Mouse (Mus musculus) heart, postnatal 0 days (tissue): ENCODE results near the gene Defb9. TPM values are rescaled to one million over a fixed set of nuclear protein-coding genes. Genes with fewer than 3 reads are reported as not detected.
"Not testable (repeated sequence)": the region's sequence is repeated elsewhere in the genome, so short reads cannot be mapped to it uniquely, and the experiment has no call there.

Experiments used
- ATAC-seq: fragments of 200-750 bp; cut with Nextera tagmentation; 2 replicates; pipeline ENCODE4 v1.8.0; 2017; ENCODE audit warnings: low read depth, moderate number of reproducible peaks, moderate library complexity; ENCODE audit not compliant: insufficient read depth
- DNase-seq: peaks from one replicate; pipeline ENCODE4 v3.0.0-alpha.2; 2016; ENCODE audit warnings: low spot score
- H3K27ac ChIP-seq: fragments of 300-500 bp; sonication (generic); 2 replicates; pipeline ENCODE4 v1.5.1; 2014; ENCODE audit warnings: low read depth, mild to moderate bottlenecking
- H3K27me3 ChIP-seq: fragments of 300-500 bp; sonication (generic); 2 replicates; pipeline ENCODE4 v1.6.1; 2014; ENCODE audit warnings: low read length, mixed read lengths; ENCODE audit not compliant: control insufficient read depth, insufficient read depth
- H3K36me3 ChIP-seq: fragments of 300-500 bp; sonication (generic); replicated peaks from 2 replicates; pipeline ENCODE4 v1.6.1; 2014; ENCODE audit warnings: low read length, mixed read lengths; ENCODE audit not compliant: control insufficient read depth, insufficient read depth
- H3K4me1 ChIP-seq: fragments of 300-500 bp; sonication (generic); 2 replicates; pipeline ENCODE4 v1.6.1; 2014; ENCODE audit warnings: antibody characterized with exemption; ENCODE audit not compliant: control insufficient read depth, insufficient read depth
- H3K4me2 ChIP-seq: fragments of 300-500 bp; sonication (generic); 2 replicates; pipeline ENCODE4 v1.6.1; 2014; ENCODE audit warnings: low read depth, mild to moderate bottlenecking, low read length, moderate library complexity
- H3K4me3 ChIP-seq: fragments of 300-500 bp; sonication (generic); 2 replicates; pipeline ENCODE4 v1.5.1; 2014; ENCODE audit warnings: low read depth, low read length
- H3K9ac ChIP-seq: fragments of 300-500 bp; sonication (generic); replicated peaks from 2 replicates; pipeline ENCODE4 v1.6.1; 2014; ENCODE audit warnings: low read depth, low read length, mixed read lengths
- H3K9me3 ChIP-seq: fragments of 300-500 bp; sonication (generic); replicated peaks from 2 replicates; pipeline ENCODE4 v1.6.1; 2016; ENCODE audit warnings: low read length; ENCODE audit not compliant: control insufficient read depth
- CTCF ChIP-seq: IDR thresholded peaks from 2 replicates; pipeline ENCODE4 v1.5.1; 2016; ENCODE audit warnings: antibody characterized with exemption, control low read depth, low read depth
- EP300 ChIP-seq: IDR thresholded peaks from 2 replicates; pipeline ENCODE4 v1.6.1; 2016; ENCODE audit warnings: antibody characterized with exemption, low read depth
- WGBS: fragments of 180-500 bp; shearing (Covaris S2); extraction: QIAGEN DNeasy Blood & Tissue Kit; methylation state at CpG from one replicate; pipeline ENCODE4 v1.1.7; 2014; 5-methylcytosine and 5-hydroxymethylcytosine counted together
- polyA plus RNA-seq: library from polyadenylated mRNA; unstranded; fragments of >200 nt; fragmentation: Nextera tagmentation; extraction: Ambion mirVana; gene quantifications from 2 replicates; pipeline ENCODE4 v1.2.1, GENCODE M21; 2015
- total RNA-seq: library from RNA; depleted of rRNA; stranded (reverse); fragments of >200 nt; gene quantifications from 2 replicates; pipeline ENCODE4 v1.2.3, GENCODE M21; 2014; ENCODE audit warnings: low replicate concordance; rRNA removed

The Defb9 gene
- not detected in 2 replicates for total RNA-seq
- polyA plus RNA-seq, result not detected in 2 replicates

- not testable (repeated sequence) for H3K36me3 ChIP-seq, H3K4me3 ChIP-seq, H3K9ac ChIP-seq, H3K4me2 ChIP-seq, H3K27ac ChIP-seq, H3K9me3 ChIP-seq, H3K27me3 ChIP-seq, DNase-seq, ATAC-seq, H3K4me1 ChIP-seq
Measured at GRCm38 (mm10) chr8:21885321-21885720, at the start of gene Defb9. Gene Defb9, minus strand, starts transcription at chr8:21885421.

DNA sequence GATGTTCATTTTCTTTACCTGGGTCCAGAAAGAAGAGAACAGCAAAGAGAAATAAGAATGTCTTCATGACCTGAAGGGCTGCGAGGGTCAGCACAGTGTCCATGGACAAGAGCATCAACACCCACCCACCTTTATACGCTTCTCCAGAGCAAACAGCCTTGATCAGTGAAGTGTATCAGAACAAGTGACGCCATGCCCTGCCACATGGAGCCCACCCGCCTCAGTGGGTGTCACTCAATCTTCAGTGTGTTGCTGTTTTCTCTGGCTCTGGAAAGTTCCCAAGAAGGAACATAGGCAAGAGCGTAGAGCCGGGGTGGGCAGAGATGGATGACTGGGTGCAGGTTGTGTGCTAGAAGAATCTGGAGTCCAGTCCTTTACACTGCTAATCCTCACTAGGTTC is 47.4 kb upstream of the Defb9 start, which contains the start of gene Defb15:
Gene Defb15, minus strand, starts transcription at position 101 of the 400 bp plus-strand sequence.
- DNase-seq (no peak), ATAC-seq (no peak)
- H3K9ac ChIP-seq, result no peak within 1 kb of the TSS
- no peaks in the 10 kb centered on the region for H3K9me3 ChIP-seq
- H3K4me3 ChIP-seq, result no peak within 1 kb of the TSS
- no peak within 1 kb of the TSS for H3K27ac ChIP-seq
- no peak within 1 kb of the TSS for H3K4me2 ChIP-seq
- 84% methylated on average over 6 of the region's 6 CpGs for WGBS
- H3K4me1 ChIP-seq, result no peaks in the 10 kb centered on the region
- TF ChIP-seq CTCF (no peak), EP300 (no peak)
- no peaks in the 10 kb centered on the region for H3K27me3 ChIP-seq
- H3K36me3 ChIP-seq, result no peaks in the 10 kb centered on the region

DNA sequence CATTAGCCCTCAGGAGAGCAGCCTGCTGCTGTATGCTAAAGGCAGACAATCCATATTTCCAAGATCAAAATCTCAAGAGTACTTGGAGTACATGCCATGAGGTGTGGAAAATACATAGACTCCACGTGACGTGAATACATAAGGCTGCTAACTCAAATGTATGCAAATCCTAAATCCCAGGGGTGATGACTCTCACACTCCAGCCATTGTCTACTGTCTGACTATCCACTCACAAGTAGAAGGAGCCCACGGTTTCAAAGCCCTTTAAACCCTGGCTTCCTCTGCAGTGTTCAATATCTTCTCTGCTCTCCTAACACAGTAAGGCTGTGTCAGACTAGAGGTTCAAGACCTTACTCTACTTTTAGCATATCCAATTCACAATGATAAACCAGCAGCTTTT is 45.5 kb upstream of the Defb9 start:
- 65% methylated on average over 3 of the region's 3 CpGs for WGBS
- not testable (repeated sequence) for H3K9me3 ChIP-seq

GRCm38 (mm10) chr8:21915625-21916024 is 30.4 kb upstream of the Defb9 start:
- Histone ChIP-seq H3K27ac (no peak overlapping the region), H3K4me3 (no peak overlapping the region), H3K4me1 (no peaks in the 10 kb centered on the region), H3K9ac (no peak overlapping the region), H3K27me3 (no peaks in the 10 kb centered on the region), H3K4me2 (no peak overlapping the region), H3K36me3 (no peaks in the 10 kb centered on the region), H3K9me3 (no peaks in the 10 kb centered on the region)
- DNase-seq, result no peak
- WGBS, result 74% methylated on average over 3 of the region's 3 CpGs
- ATAC-seq, result no peak
- TF ChIP-seq EP300, result no peak

More for the DNA sequence above, 45.5 kb upstream of the Defb9 start:
- not testable (repeated sequence) for H3K9ac ChIP-seq, ATAC-seq, H3K4me3 ChIP-seq, H3K27ac ChIP-seq, H3K36me3 ChIP-seq, H3K4me1 ChIP-seq, H3K4me2 ChIP-seq, H3K27me3 ChIP-seq, DNase-seq

- TF ChIP-seq CTCF, result no peak
- TF ChIP-seq EP300, result no peak
- H3K27ac ChIP-seq, result no peak overlapping the region
- 23% methylated on average over 2 of the region's 2 CpGs for WGBS
- DNase-seq (no peak), ATAC-seq (no peak)
- no peaks in the 10 kb centered on the region for H3K36me3 ChIP-seq
- H3K9ac ChIP-seq, result no peak overlapping the region
- no peak overlapping the region for H3K4me3 ChIP-seq
- no peaks in the 10 kb centered on the region for H3K4me1 ChIP-seq
- no peaks in the 10 kb centered on the region for H3K9me3 ChIP-seq
- no peaks in the 10 kb centered on the region for H3K27me3 ChIP-seq
- no peak overlapping the region for H3K4me2 ChIP-seq
Measured at GRCm38 (mm10) chr8:21912554-21912953, 27.3 kb upstream of the Defb9 start.

GRCm38 (mm10) chr8:21911931-21912330 is 26.7 kb upstream of the Defb9 start:
- no peak overlapping the region for H3K27ac ChIP-seq
- DNase-seq (no peak), ATAC-seq (no peak)
- H3K9me3 ChIP-seq, result no peaks in the 10 kb centered on the region
- 16% methylated on average over 1 of the region's 1 CpGs for WGBS
- no peaks in the 10 kb centered on the region for H3K27me3 ChIP-seq
- H3K4me3 ChIP-seq, result no peak overlapping the region
- TF ChIP-seq EP300 (no peak), CTCF (no peak)
- no peak overlapping the region for H3K9ac ChIP-seq
- no peaks in the 10 kb centered on the region for H3K4me1 ChIP-seq
- no peaks in the 10 kb centered on the region for H3K36me3 ChIP-seq
- H3K4me2 ChIP-seq, result no peak overlapping the region

DNA sequence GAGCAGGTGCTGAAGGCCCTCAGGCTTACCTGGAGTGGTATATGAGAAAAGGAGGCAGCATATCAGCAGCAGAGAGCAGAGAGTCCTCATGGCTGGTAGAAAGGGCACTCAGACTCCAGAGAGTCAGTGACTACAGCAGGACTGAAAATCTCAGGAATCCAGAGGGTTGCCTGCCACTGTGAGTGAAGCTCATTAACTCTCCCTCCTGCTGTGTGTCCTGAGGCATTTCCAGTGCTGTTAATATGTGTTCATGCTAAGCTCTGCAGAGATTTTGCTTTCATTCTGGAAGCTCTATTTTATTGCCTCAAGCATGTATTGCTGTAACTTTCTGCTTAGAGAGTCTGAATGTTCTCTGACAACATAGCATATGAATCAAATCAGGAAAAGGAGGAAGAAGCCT is 21.1 kb upstream of the Defb9 start, which contains the start of gene Defb11:
Gene Defb11, minus strand, starts transcription at position 123 of the 400 bp plus-strand sequence.
- H3K27me3 ChIP-seq, H3K4me3 ChIP-seq, DNase-seq, ATAC-seq, H3K4me1 ChIP-seq, H3K9me3 ChIP-seq, H3K27ac ChIP-seq, H3K36me3 ChIP-seq, H3K9ac ChIP-seq, H3K4me2 ChIP-seq: not testable (repeated sequence)

DNA sequence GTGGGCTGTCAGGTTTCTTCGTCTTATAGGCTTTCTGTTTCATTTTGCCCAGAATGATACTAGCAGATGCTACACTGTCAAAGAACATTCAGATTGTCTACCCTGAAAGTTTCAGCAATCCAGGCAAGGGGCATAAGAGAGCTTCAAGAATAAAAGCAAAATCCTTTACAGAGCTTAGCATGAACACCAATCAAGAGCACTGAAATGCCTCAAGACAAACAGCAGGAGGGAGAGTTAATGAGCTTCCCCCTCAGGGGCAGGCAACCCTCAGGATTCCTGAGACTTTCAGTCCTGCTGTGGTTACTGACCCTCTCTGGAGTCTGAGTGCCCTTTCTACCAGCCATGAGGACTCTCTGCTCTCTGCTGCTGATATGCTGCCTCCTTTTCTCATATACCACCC is 26.6 kb downstream of the Defb9 start, which contains the start of gene Defb10:
Gene Defb10, plus strand, starts transcription at position 316 of the 400 bp plus-strand sequence.
- H3K4me3 ChIP-seq, H3K27ac ChIP-seq, H3K27me3 ChIP-seq, DNase-seq, H3K9me3 ChIP-seq, ATAC-seq, H3K36me3 ChIP-seq, H3K9ac ChIP-seq, H3K4me1 ChIP-seq, H3K4me2 ChIP-seq: not testable (repeated sequence)
- WGBS, result 38% methylated on average over 1 of the region's 1 CpGs
